Mouse (Mus musculus): ENCODE results near the gene Sec22b. TPM values are rescaled to one million over a fixed set of nuclear protein-coding genes. Genes with fewer than 3 reads are reported as not detected.

The Sec22b gene
- polyA plus RNA-seq, 1 experiment from 2014 or later: 136 TPM

GRCm38 (mm10) chr3:97890205-97890604 is 10.8 kb upstream of the Sec22b start:
- H3K9ac ChIP-seq (ENCODE audit: low read depth, low read length): no peak overlapping the region
- peaks cover 32% of the 10 kb centered on the region for H3K27me3 ChIP-seq (ENCODE audit: control insufficient read depth, insufficient read depth, low read length)
- no peak for ATAC-seq (ENCODE audit: low FRiP score, low TSS enrichment)
- no peak overlapping the region for H3K4me3 ChIP-seq (ENCODE audit: low read length)
- no peaks in the 10 kb centered on the region for H3K36me3 ChIP-seq (ENCODE audit: control insufficient read depth, insufficient read depth, low read length)
- H3K4me2 ChIP-seq (replicated peaks; ENCODE audit: low read depth, low read length): no peak overlapping the region
- no peaks in the 10 kb centered on the region for H3K9me3 ChIP-seq (ENCODE audit: control insufficient read depth, low read length)
- 0 out of 2 replicates have a peak, but pooled peaks cover 7% of the 10 kb centered on the region for H3K4me1 ChIP-seq (ENCODE audit: control insufficient read depth, insufficient read depth, low read length)
- 75% methylated on average over 6 of the region's 6 CpGs for WGBS
- H3K27ac ChIP-seq (ENCODE audit: low read depth, low read length): no peak overlapping the region

- 52% methylated on average over 6 of the region's 6 CpGs for WGBS
- Histone ChIP-seq H3K27me3 (ENCODE audit: control insufficient read depth, insufficient read depth, low read length) (peaks cover 12% of the 10 kb centered on the region; the same call in 1 of the 2 replicates), H3K27ac (ENCODE audit: low read depth, low read length) (no peak overlapping the region), H3K36me3 (ENCODE audit: control insufficient read depth, insufficient read depth, low read length) (no peaks in the 10 kb centered on the region), H3K4me1 (ENCODE audit: control insufficient read depth, insufficient read depth, low read length) (no peaks in the 10 kb centered on the region), H3K9ac (ENCODE audit: low read depth, low read length) (no peak overlapping the region), H3K4me3 (ENCODE audit: low read length) (no peak overlapping the region), H3K4me2 (replicated peaks; ENCODE audit: low read depth, low read length) (no peak overlapping the region), H3K9me3 (ENCODE audit: control insufficient read depth, low read length) (no peaks in the 10 kb centered on the region)
- ATAC-seq (ENCODE audit: low FRiP score, low TSS enrichment): no peak
Observed at GRCm38 (mm10) chr3:97894695-97895094, 6.3 kb upstream of the Sec22b start.

DNA sequence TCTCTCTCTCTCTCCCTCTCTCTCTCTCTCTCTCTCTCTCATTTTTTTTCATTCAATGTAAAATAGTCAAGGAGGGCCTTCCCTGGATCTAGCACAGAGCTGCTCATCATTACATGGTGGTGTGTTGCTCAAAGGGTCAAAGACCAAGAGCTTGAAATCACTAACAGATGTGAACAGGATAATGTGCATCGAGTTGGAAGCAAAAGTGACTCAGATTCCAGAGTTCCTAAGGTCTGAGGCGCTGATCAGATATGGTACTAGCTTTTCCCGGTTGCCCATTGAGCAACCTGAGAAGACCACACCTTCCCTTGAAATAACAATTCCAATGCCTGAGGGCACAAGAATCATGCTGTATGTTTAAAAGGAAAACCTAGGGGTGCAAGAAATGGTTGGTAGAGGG is 2.6 kb upstream of the Sec22b start:
- no peak overlapping the region for H3K9ac ChIP-seq (ENCODE audit: low read depth, low read length)
- 44% methylated on average over 3 of the region's 3 CpGs for WGBS
- H3K27me3 ChIP-seq (ENCODE audit: control insufficient read depth, insufficient read depth, low read length): no peaks in the 10 kb centered on the region
- H3K27ac ChIP-seq (ENCODE audit: low read depth, low read length): no peak overlapping the region
- no peaks in the 10 kb centered on the region for H3K36me3 ChIP-seq (ENCODE audit: control insufficient read depth, insufficient read depth, low read length)
- H3K9me3 ChIP-seq (ENCODE audit: control insufficient read depth, low read length): no peaks in the 10 kb centered on the region
- peaks cover 12% of the 10 kb centered on the region for H3K4me1 ChIP-seq (ENCODE audit: control insufficient read depth, insufficient read depth, low read length)
- ATAC-seq (ENCODE audit: low FRiP score, low TSS enrichment): no peak
- H3K4me3 ChIP-seq (ENCODE audit: low read length): no peak overlapping the region
- H3K4me2 ChIP-seq (replicated peaks; ENCODE audit: low read depth, low read length): no peak overlapping the region

- H3K4me2 ChIP-seq (replicated peaks; ENCODE audit: low read depth, low read length): peak overlapping the region; percentile 88
- ATAC-seq (ENCODE audit: low FRiP score, low TSS enrichment): no peak
- 18% methylated on average over 5 of the region's 5 CpGs for WGBS
- H3K4me1 ChIP-seq (ENCODE audit: control insufficient read depth, insufficient read depth, low read length): peaks cover 12% of the 10 kb centered on the region
- H3K36me3 ChIP-seq (ENCODE audit: control insufficient read depth, insufficient read depth, low read length): no peaks in the 10 kb centered on the region
- peak overlapping the region; percentile 91 for H3K9ac ChIP-seq (ENCODE audit: low read depth, low read length)
- no peaks in the 10 kb centered on the region for H3K27me3 ChIP-seq (ENCODE audit: control insufficient read depth, insufficient read depth, low read length)
- peak overlapping the region; percentile 88 for H3K4me3 ChIP-seq (ENCODE audit: low read length)
- no peaks in the 10 kb centered on the region for H3K9me3 ChIP-seq (ENCODE audit: control insufficient read depth, low read length)
- peak overlapping the region; percentile 44; the same call in 1 of the 2 replicates for H3K27ac ChIP-seq (ENCODE audit: low read depth, low read length)
Observed at GRCm38 (mm10) chr3:97901586-97901985, 596 bp downstream of the Sec22b start.

DNA sequence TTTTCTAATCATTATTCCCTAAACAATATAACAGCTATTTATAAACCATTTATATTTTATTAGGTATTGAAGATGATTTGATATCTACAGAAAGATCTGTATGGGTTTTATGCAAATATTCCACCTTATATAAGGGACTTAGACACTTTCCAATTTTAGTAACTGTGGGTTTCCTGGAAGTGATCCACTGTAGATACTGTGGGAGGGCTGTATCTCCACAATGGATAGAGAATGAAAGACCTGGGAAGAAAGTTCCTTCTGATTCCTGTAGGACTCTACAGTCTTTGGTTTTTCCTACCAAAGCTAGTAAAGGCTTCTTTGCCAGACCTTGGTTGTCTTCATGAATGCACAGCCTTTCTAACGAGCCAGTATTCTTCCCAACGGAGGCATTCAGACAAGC is 8.7 kb downstream of the Sec22b start:
- H3K27ac ChIP-seq (ENCODE audit: low read depth, low read length): no peak overlapping the region
- no peaks in the 10 kb centered on the region for H3K27me3 ChIP-seq (ENCODE audit: control insufficient read depth, insufficient read depth, low read length)
- 80% methylated on average over 2 of the region's 2 CpGs for WGBS
- no peak overlapping the region for H3K4me3 ChIP-seq (ENCODE audit: low read length)
- H3K36me3 ChIP-seq (ENCODE audit: control insufficient read depth, insufficient read depth, low read length): peaks cover 25% of the 10 kb centered on the region; the same call in 1 of the 2 replicates
- H3K9me3 ChIP-seq (ENCODE audit: control insufficient read depth, low read length): no peaks in the 10 kb centered on the region
- H3K4me1 ChIP-seq (ENCODE audit: control insufficient read depth, insufficient read depth, low read length): no peaks in the 10 kb centered on the region
- ATAC-seq (ENCODE audit: low FRiP score, low TSS enrichment): no peak
- H3K4me2 ChIP-seq (replicated peaks; ENCODE audit: low read depth, low read length): no peak overlapping the region
- H3K9ac ChIP-seq (ENCODE audit: low read depth, low read length): no peak overlapping the region

- 90% methylated on average over 7 of the region's 7 CpGs for WGBS
- H3K4me2 ChIP-seq (replicated peaks; ENCODE audit: low read depth, low read length): no peak overlapping the region
- no peak overlapping the region for H3K27ac ChIP-seq (ENCODE audit: low read depth, low read length)
- H3K9me3 ChIP-seq (ENCODE audit: control insufficient read depth, low read length): no peaks in the 10 kb centered on the region
- peaks cover 35% of the 10 kb centered on the region; the same call in 1 of the 2 replicates for H3K36me3 ChIP-seq (ENCODE audit: control insufficient read depth, insufficient read depth, low read length)
- no peak overlapping the region for H3K9ac ChIP-seq (ENCODE audit: low read depth, low read length)
- no peak overlapping the region for H3K4me3 ChIP-seq (ENCODE audit: low read length)
- no peak for ATAC-seq (ENCODE audit: low FRiP score, low TSS enrichment)
- H3K4me1 ChIP-seq (ENCODE audit: control insufficient read depth, insufficient read depth, low read length): no peaks in the 10 kb centered on the region
- no peaks in the 10 kb centered on the region for H3K27me3 ChIP-seq (ENCODE audit: control insufficient read depth, insufficient read depth, low read length)
Observed at GRCm38 (mm10) chr3:97911093-97911492, 10.1 kb downstream of the Sec22b start.

GRCm38 (mm10) chr3:97915081-97915480 is 14.1 kb downstream of the Sec22b start:
- no peak for ATAC-seq (ENCODE audit: low FRiP score, low TSS enrichment)
- WGBS: 70% methylated on average over 4 of the region's 4 CpGs

GRCm38 (mm10) chr3:97918885-97919550 is 18.0 kb downstream of the Sec22b start:
- H3K9me3 ChIP-seq (ENCODE audit: control insufficient read depth, low read length): no peaks in the 10 kb centered on the region
- no peak for ATAC-seq (ENCODE audit: low FRiP score, low TSS enrichment)
- H3K27ac ChIP-seq (ENCODE audit: low read depth, low read length): no peak overlapping the region
- no peak overlapping the region for H3K9ac ChIP-seq (ENCODE audit: low read depth, low read length)
- WGBS: 95% methylated on average over 10 of the region's 10 CpGs
- H3K4me3 ChIP-seq (ENCODE audit: low read length): no peak overlapping the region
- no peak overlapping the region for H3K4me2 ChIP-seq (replicated peaks; ENCODE audit: low read depth, low read length)
- H3K36me3 ChIP-seq (ENCODE audit: control insufficient read depth, insufficient read depth, low read length): peaks cover 77% of the 10 kb centered on the region
- no peaks in the 10 kb centered on the region for H3K4me1 ChIP-seq (ENCODE audit: control insufficient read depth, insufficient read depth, low read length)
- H3K27me3 ChIP-seq (ENCODE audit: control insufficient read depth, insufficient read depth, low read length): no peaks in the 10 kb centered on the region

More at GRCm38 (mm10) chr3:97915081-97915480, 14.1 kb downstream of the Sec22b start:
- Histone ChIP-seq H3K9me3 (ENCODE audit: control insufficient read depth, low read length) (no peaks in the 10 kb centered on the region), H3K27me3 (ENCODE audit: control insufficient read depth, insufficient read depth, low read length) (no peaks in the 10 kb centered on the region), H3K9ac (ENCODE audit: low read depth, low read length) (no peak overlapping the region), H3K4me2 (replicated peaks; ENCODE audit: low read depth, low read length) (no peak overlapping the region), H3K4me1 (ENCODE audit: control insufficient read depth, insufficient read depth, low read length) (no peaks in the 10 kb centered on the region), H3K27ac (ENCODE audit: low read depth, low read length) (no peak overlapping the region), H3K4me3 (ENCODE audit: low read length) (no peak overlapping the region), H3K36me3 (ENCODE audit: control insufficient read depth, insufficient read depth, low read length) (peaks cover 52% of the 10 kb centered on the region)

- no peak overlapping the region for H3K9ac ChIP-seq (ENCODE audit: low read depth, low read length)
- no peak overlapping the region for H3K27ac ChIP-seq (ENCODE audit: low read depth, low read length)
- peaks cover 32% of the 10 kb centered on the region; the same call in 1 of the 2 replicates for H3K36me3 ChIP-seq (ENCODE audit: control insufficient read depth, insufficient read depth, low read length)
- H3K27me3 ChIP-seq (ENCODE audit: control insufficient read depth, insufficient read depth, low read length): no peaks in the 10 kb centered on the region
- WGBS: 92% methylated on average over 2 of the region's 2 CpGs
- H3K4me2 ChIP-seq (replicated peaks; ENCODE audit: low read depth, low read length): no peak overlapping the region
- ATAC-seq (ENCODE audit: low FRiP score, low TSS enrichment): no peak
- H3K9me3 ChIP-seq (ENCODE audit: control insufficient read depth, low read length): no peaks in the 10 kb centered on the region
- H3K4me3 ChIP-seq (ENCODE audit: low read length): no peak overlapping the region
- H3K4me1 ChIP-seq (ENCODE audit: control insufficient read depth, insufficient read depth, low read length): peaks cover 5% of the 10 kb centered on the region; the same call in 1 of the 2 replicates
Observed at GRCm38 (mm10) chr3:97925246-97925645, 24.3 kb downstream of the Sec22b start.
